Mouse (Mus musculus): ENCODE measurements around the gene Opcml.

DNA sequence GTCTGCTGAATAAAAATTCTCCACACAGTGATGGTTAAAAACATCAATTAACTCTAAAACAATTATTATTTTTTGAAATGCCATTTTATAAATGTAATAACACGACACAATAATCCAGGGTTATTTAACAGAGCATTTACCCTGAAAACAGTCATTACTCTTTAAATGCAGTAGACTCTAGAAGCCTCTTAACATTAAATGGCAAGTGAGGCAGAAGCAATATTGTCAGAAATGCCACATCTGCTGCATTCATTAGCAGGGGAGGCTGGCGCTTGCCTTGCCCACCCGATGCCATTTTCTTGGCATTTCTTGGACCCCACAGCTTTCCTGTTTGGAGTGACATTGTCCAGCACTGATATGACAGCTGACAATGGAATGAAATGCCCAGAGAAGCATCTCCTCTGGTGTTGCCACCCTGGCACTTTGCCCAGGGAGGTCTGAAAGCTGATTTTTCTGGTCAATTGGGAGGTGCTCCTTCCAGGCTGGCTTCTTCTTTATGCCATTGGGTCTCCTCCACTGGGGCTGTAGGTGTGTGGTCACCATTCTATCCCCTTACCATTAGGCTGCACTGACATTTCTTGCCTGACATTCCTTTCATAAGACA lies 649.7 kb downstream of the Opcml start:
- TF ChIP-seq CTCF (conservative IDR thresholded peaks at IDR 0.05; ENCODE audit: low read length) (no peak), POU5F1 (IDR thresholded peaks at IDR 0.05; ENCODE audit: borderline replicate concordance, low read length) (no peak)
